Mouse (Mus musculus): ENCODE measurements around the gene Vav3.

GRCm38 (mm10) chr3:109451966-109452365 is 111.5 kb downstream of the Vav3 start:
- no peak for TF ChIP-seq CTCF (IDR thresholded peaks at IDR 0.05; ENCODE audit: borderline replicate concordance, insufficient read depth, low read length)
- TF ChIP-seq POLR2A (IDR thresholded peaks at IDR 0.05; ENCODE audit: low read depth, low read length) = no peak

Data from embryonic fibroblast, embryonic 13.5 days (primary cell).